Mouse (Mus musculus) CH12.LX (cell line): ENCODE measurements at regions not wholly inside any gene's neighbourhood (a gene's known extent, or its start where the extent isn't known, plus 50 kb on each side); places are given as distances from the start of the nearest gene placed in this dataset.

ENCODE experiments used
- DNase-seq: peaks from one replicate; pipeline ENCODE4 v3.0.0-alpha.2; 2013; ENCODE audit errors: extremely low read depth
- H3K27ac ChIP-seq: 2 replicates; pipeline ENCODE4 v1.5.1; 2012; ENCODE audit warnings: low read depth, mild to moderate bottlenecking, control low read depth, moderate library complexity; ENCODE audit not compliant: insufficient read depth
- H3K27me3 ChIP-seq: replicated peaks from 2 replicates; pipeline ENCODE3; 2012; ENCODE audit warnings: inconsistent platforms
- H3K36me3 ChIP-seq, 2 experiments: replicated peaks in 1 of 2; 2 replicates each; pipeline versions ENCODE3 to v1.6.1; 2012; ENCODE audit warnings: inconsistent platforms in 1 of 2, low read length in 1 of 2, mild to moderate bottlenecking in 1 of 2, mixed read lengths in 1 of 2, moderate library complexity in 1 of 2; ENCODE audit not compliant: control insufficient read depth in 1 of 2, insufficient read depth in 1 of 2
- H3K4me1 ChIP-seq, 2 experiments: 2 replicates each; pipeline ENCODE4 v1.6.1; 2012; ENCODE audit warnings: inconsistent platforms in 1 of 2, moderate library complexity in 1 of 2; ENCODE audit not compliant: insufficient read depth in 2 of 2, control insufficient read depth in 1 of 2
- H3K4me2 ChIP-seq: 2 replicates; pipeline ENCODE4 v1.6.1; 2012; ENCODE audit warnings: low read depth, mild to moderate bottlenecking, control low read depth; ENCODE audit not compliant: poor library complexity, insufficient read depth, severe bottlenecking
- H3K4me3 ChIP-seq, 3 experiments: fragments of 150-350 bp in 1 of 3; sonication (generic) in 1 of 3; replicated peaks in 1 of 3; 2 replicates each; pipeline versions ENCODE3 to v1.5.1; 2011 to 2012; ENCODE audit warnings: low read depth in 2 of 3, low read length in 2 of 3, mild to moderate bottlenecking in 2 of 3, moderate library complexity in 2 of 3, control low read depth in 1 of 3, improper control_type of control experiment in 1 of 3, inconsistent platforms in 1 of 3, mixed read lengths in 1 of 3; ENCODE audit not compliant: poor library complexity in 1 of 3
- H3K79me2 ChIP-seq: replicated peaks from 2 replicates; pipeline ENCODE4 v1.6.1; 2012; ENCODE audit warnings: mild to moderate bottlenecking, moderate library complexity; ENCODE audit not compliant: control insufficient read depth, poor library complexity, insufficient read depth, severe bottlenecking; ENCODE audit errors: extremely low read depth
- H3K9ac ChIP-seq: 2 replicates; pipeline ENCODE4 v1.6.1; 2012; ENCODE audit warnings: low read depth, mild to moderate bottlenecking, control low read depth, moderate library complexity; ENCODE audit not compliant: insufficient read depth
- H3K9me3 ChIP-seq: replicated peaks from 2 replicates; pipeline ENCODE3; 2012; ENCODE audit warnings: low read length, inconsistent platforms, mixed read lengths
- BHLHE40 ChIP-seq: IDR thresholded peaks from 2 replicates; pipeline ENCODE4 v1.6.1; 2011; ENCODE audit warnings: mild to moderate bottlenecking, low read depth, low read length, improper control_type of control experiment
- CHD1 ChIP-seq: IDR thresholded peaks from 2 replicates; pipeline ENCODE4 v1.6.1; 2012; ENCODE audit warnings: low read depth, low read length, improper control_type of control experiment, inconsistent platforms
- CHD2 ChIP-seq: IDR thresholded peaks from 2 replicates; pipeline ENCODE4 v1.6.1; 2011; ENCODE audit warnings: low read length, improper control_type of control experiment
- CTCF ChIP-seq, 2 experiments: IDR thresholded peaks in 1 of 2; conservative IDR thresholded peaks in 1 of 2; 2 replicates each; pipeline ENCODE4 v1.5.1; 2011 to 2012; ENCODE audit warnings: low read depth in 2 of 2, low read length in 2 of 2, improper control_type of control experiment in 1 of 2, inconsistent platforms in 1 of 2, mild to moderate bottlenecking in 1 of 2, moderate library complexity in 1 of 2
- E2F4 ChIP-seq: IDR thresholded peaks from 2 replicates; pipeline ENCODE4 v1.6.1; 2011; ENCODE audit warnings: low read depth, low read length, improper control_type of control experiment; ENCODE audit not compliant: insufficient replicate concordance
- EP300 ChIP-seq: IDR thresholded peaks from 2 replicates; pipeline ENCODE4 v1.6.1; 2011; ENCODE audit warnings: low read length, improper control_type of control experiment
- ETS1 ChIP-seq: conservative IDR thresholded peaks from 2 replicates; pipeline ENCODE4 v1.6.1; 2012; ENCODE audit warnings: low read depth, mild to moderate bottlenecking, inconsistent platforms, low read length, improper control_type of control experiment, moderate library complexity
- HCFC1 ChIP-seq: IDR thresholded peaks from 2 replicates; pipeline ENCODE4 v1.6.1; 2012; ENCODE audit warnings: low read depth, mild to moderate bottlenecking, inconsistent platforms, low read length, improper control_type of control experiment
- JUN ChIP-seq: IDR thresholded peaks from 2 replicates; pipeline ENCODE4 v1.6.1; 2011; ENCODE audit warnings: low read depth, mild to moderate bottlenecking, low read length, improper control_type of control experiment, moderate library complexity; ENCODE audit not compliant: insufficient read depth
- KAT2A ChIP-seq: IDR thresholded peaks from 2 replicates; pipeline ENCODE4 v1.6.1; 2012; ENCODE audit warnings: low read length, improper control_type of control experiment, inconsistent platforms; ENCODE audit not compliant: insufficient replicate concordance
- MAFK ChIP-seq: IDR thresholded peaks from 2 replicates; pipeline ENCODE4 v1.6.1; 2011; ENCODE audit warnings: low read length, improper control_type of control experiment; ENCODE audit not compliant: insufficient replicate concordance
- MAZ ChIP-seq: IDR thresholded peaks from 2 replicates; pipeline ENCODE4 v1.6.1; 2012; ENCODE audit warnings: low read depth, mild to moderate bottlenecking, inconsistent platforms, low read length, improper control_type of control experiment, moderate library complexity
- MXI1 ChIP-seq: IDR thresholded peaks from 2 replicates; pipeline ENCODE4 v1.6.1; 2011; ENCODE audit warnings: mild to moderate bottlenecking, low read depth, low read length, improper control_type of control experiment
- NELFE ChIP-seq: IDR thresholded peaks from 2 replicates; pipeline ENCODE4 v1.6.1; 2011; ENCODE audit warnings: low read depth, low read length, improper control_type of control experiment
- NRF1 ChIP-seq: IDR thresholded peaks from 2 replicates; pipeline ENCODE4 v1.6.1; 2014; ENCODE audit warnings: low read depth, mild to moderate bottlenecking, inconsistent platforms, low read length, improper control_type of control experiment, moderate library complexity
- POLR2A ChIP-seq: IDR thresholded peaks from 2 replicates; pipeline ENCODE4 v1.6.1; 2011; ENCODE audit warnings: low read depth, mild to moderate bottlenecking, improper control_type of control experiment, low read length
- RAD21 ChIP-seq: IDR thresholded peaks from 2 replicates; pipeline ENCODE4 v1.6.1; 2011; ENCODE audit warnings: low read depth, mild to moderate bottlenecking, low read length, improper control_type of control experiment, moderate library complexity
- RCOR1 ChIP-seq: conservative IDR thresholded peaks from 2 replicates; pipeline ENCODE4 v1.6.1; 2012; ENCODE audit warnings: low read depth, mild to moderate bottlenecking, inconsistent platforms, low read length, improper control_type of control experiment
- SIN3A ChIP-seq: IDR thresholded peaks from 2 replicates; pipeline ENCODE4 v1.6.1; 2012; ENCODE audit warnings: low read length, improper control_type of control experiment, inconsistent platforms
- TBP ChIP-seq: conservative IDR thresholded peaks from 2 replicates; pipeline ENCODE4 v1.6.1; 2011; ENCODE audit warnings: low read depth, low read length, improper control_type of control experiment
- TCF12 ChIP-seq: IDR thresholded peaks from 2 replicates; pipeline ENCODE4 v1.6.1; 2014; ENCODE audit warnings: low read depth, mild to moderate bottlenecking, inconsistent platforms, low read length, improper control_type of control experiment
- USF1 ChIP-seq: IDR thresholded peaks from 2 replicates; pipeline ENCODE4 v1.6.1; 2014; ENCODE audit warnings: low read depth, mild to moderate bottlenecking, inconsistent platforms, low read length, improper control_type of control experiment
- USF2 ChIP-seq: conservative IDR thresholded peaks from 2 replicates; pipeline ENCODE4 v1.6.1; 2011; ENCODE audit warnings: low read depth, low read length, improper control_type of control experiment
- ZKSCAN1 ChIP-seq: IDR thresholded peaks from 2 replicates; pipeline ENCODE4 v1.6.1; 2012; ENCODE audit warnings: low read depth, inconsistent platforms, low read length, improper control_type of control experiment, borderline replicate concordance
- ZNF384 ChIP-seq: IDR thresholded peaks from 2 replicates; pipeline ENCODE4 v1.6.1; 2012; ENCODE audit warnings: low read depth, low read length, improper control_type of control experiment, inconsistent platforms
- dilution Hi-C: fragments of 300-500 bp; cut with MboI; formaldehyde crosslinking; loops from 2 replicates; pipeline ENCODE4 v1.14.3; 2020; ENCODE audit warnings: low sequenced_read_pairs; ENCODE audit not compliant: extremely low pct_unique_long_range_greater_than_20kb, extremely low pct_ligation_motif_present
- in situ Hi-C: fragments of 300-500 bp; cut with MboI; formaldehyde crosslinking; loops from 3 replicates; pipeline ENCODE4 v1.14.3; 2019; ENCODE audit warnings: low sequenced_read_pairs, low pct_ligation_motif_present, low pct_unique_long_range_greater_than_20kb, mixed read lengths

DNA sequence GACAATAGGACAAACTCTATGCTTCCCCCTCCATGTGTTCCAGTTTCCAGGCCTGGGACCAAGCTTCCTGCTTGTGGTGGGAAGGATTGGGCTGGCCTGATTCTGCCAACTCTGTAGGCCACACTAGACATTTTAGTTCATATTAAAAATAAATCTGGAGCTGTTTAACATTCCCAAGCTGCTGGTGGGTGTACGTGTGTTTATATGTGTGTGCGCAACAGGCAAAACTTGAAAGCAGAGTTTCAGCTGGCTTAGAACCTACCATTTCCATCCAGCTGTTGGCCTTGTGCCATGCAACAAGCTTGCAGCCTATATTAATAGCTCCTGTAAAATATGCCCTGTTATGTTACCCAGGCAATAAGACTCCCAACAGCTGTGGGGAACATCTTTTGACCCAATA is 376.5 kb downstream of the Ttll7 start:
- in situ Hi-C loops: no loop called here
- Histone ChIP-seq H3K9ac (no peak overlapping the region), H3K9me3 (no peaks in the 10 kb centered on the region), H3K4me1 (peaks cover 0 to 3% of the 10 kb centered on the region in 2 experiments; a peak in 2 of 4 replicates), H3K79me2 (no peaks in the 10 kb centered on the region), H3K4me2 (no peak overlapping the region), H3K4me3 (no peak overlapping the region), H3K27ac (no peak overlapping the region), H3K27me3 (no peaks in the 10 kb centered on the region), H3K36me3 (no peaks in the 10 kb centered on the region)
- no peak for TF ChIP-seq USF1
- TF ChIP-seq CHD2: no peak
- no peak for TF ChIP-seq KAT2A
- no peak for TF ChIP-seq CHD1
- TF ChIP-seq NELFE: no peak
- no peak for TF ChIP-seq ZNF384
- TF ChIP-seq MXI1: no peak
- TF ChIP-seq JUN: no peak
- no peak for TF ChIP-seq MAFK
- TF ChIP-seq TCF12: no peak
- dilution Hi-C loops: no loop called here
- no peak for DNase-seq

- Histone ChIP-seq H3K27ac (no peak overlapping the region), H3K79me2 (no peaks in the 10 kb centered on the region), H3K9ac (no peak overlapping the region), H3K4me3 (no peak overlapping the region), H3K4me1 (peaks cover 0 to 8% of the 10 kb centered on the region in 2 experiments; a peak in 2 of 4 replicates), H3K9me3 (no peaks in the 10 kb centered on the region), H3K4me2 (no peak overlapping the region), H3K36me3 (no peaks in the 10 kb centered on the region), H3K27me3 (no peaks in the 10 kb centered on the region)
- no peak for DNase-seq
- in situ Hi-C loops: no loop called here
- TF ChIP-seq ETS1 (no peak), EP300 (no peak), E2F4 (no peak), CHD2 (no peak), CTCF (conservative IDR thresholded peaks at IDR 0.05 in 1 of 2, IDR thresholded peaks at IDR 0.05 in 1 of 2; ENCODE audit: low read depth in 2 of 2, low read length in 2 of 2) (no peak), NRF1 (no peak), SIN3A (no peak), POLR2A (no peak), BHLHE40 (no peak), HCFC1 (no peak), RCOR1 (no peak), NELFE (no peak), RAD21 (no peak), USF2 (no peak), ZKSCAN1 (no peak), MAZ (no peak), TBP (no peak), CHD1 (no peak)
- dilution Hi-C loops: no loop called here
Measured at GRCm38 (mm10) chr3:147230594-147230993, 378.4 kb downstream of the Ttll7 start.
